Mouse (Mus musculus): ENCODE results near the gene Mapt.

DNA sequence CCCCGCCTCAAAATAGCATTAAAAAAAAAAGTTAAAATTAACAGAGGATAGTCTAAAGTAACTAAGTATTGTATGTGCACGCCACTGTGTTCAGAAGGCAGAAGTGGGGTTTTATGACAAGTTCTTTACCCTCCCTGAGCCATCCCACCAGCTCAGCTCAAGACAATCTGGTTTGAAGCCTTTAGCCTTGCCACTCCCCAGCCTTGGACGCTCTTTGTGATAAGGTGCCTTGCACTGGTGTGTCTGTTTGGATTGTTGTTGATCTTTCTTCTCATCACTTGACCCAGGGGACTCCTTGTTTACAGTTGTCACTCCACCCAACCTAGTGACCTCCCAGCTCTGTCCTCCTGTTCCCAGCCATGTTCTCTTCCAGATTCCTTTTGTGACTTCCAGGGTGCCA, 86.4 kb downstream of the Mapt start:
- TF ChIP-seq POLR2A (IDR thresholded peaks at IDR 0.05; ENCODE audit: insufficient read length, low read depth) (no peak), TCF12 (IDR thresholded peaks at IDR 0.05; ENCODE audit: insufficient read depth, poor library complexity, severe bottlenecking) (no peak), MAX (IDR thresholded peaks at IDR 0.05; ENCODE audit: low read depth) (no peak), POLR2AphosphoS2 (IDR thresholded peaks at IDR 0.05; ENCODE audit: insufficient read length, low read depth) (no peak), E2F4 (IDR thresholded peaks at IDR 0.05; ENCODE audit: insufficient read depth) (no peak), SRF (IDR thresholded peaks at IDR 0.05; ENCODE audit: control insufficient read depth, insufficient read length, low read depth) (no peak), USF1 (IDR thresholded peaks at IDR 0.05; ENCODE audit: low read depth) (no peak), MYOG (IDR thresholded peaks at IDR 0.05; ENCODE audit: control insufficient read depth in 1 of 3, insufficient read depth in 1 of 3, insufficient read length in 2 of 3, low read depth in 2 of 3) (no peak), CEBPB (IDR thresholded peaks at IDR 0.05; ENCODE audit: insufficient read depth, poor library complexity, severe bottlenecking) (no peak), MYOD1 (IDR thresholded peaks at IDR 0.05; ENCODE audit: control insufficient read depth in 1 of 3, insufficient read length in 2 of 3, low read depth in 2 of 3) (no peak), REST (IDR thresholded peaks at IDR 0.05; ENCODE audit: insufficient read depth, insufficient read length) (no peak)
